Mouse (Mus musculus) gonadal fat pad, adult 2 months (tissue): ENCODE data around the gene Psma6. TPM values are rescaled to one million over a fixed set of nuclear protein-coding genes. Genes with fewer than 3 reads are reported as not detected.
A peak's percentile ranks its signal among the peaks of the same experiment; 100 is the strongest.

Experiments
- DNase-seq: peaks from one replicate; pipeline ENCODE4 v3.0.0-alpha.2; 2012; ENCODE audit warnings: low read depth
- polyA plus RNA-seq: library from polyadenylated mRNA; depleted of rRNA; stranded (reverse); fragments of >200 nt; gene quantifications from 2 replicates; pipeline ENCODE4 v1.2.3, GENCODE M21; 2012

The Psma6 gene
- polyA plus RNA-seq, 1 experiment, result 88.6 TPM

GRCm38 (mm10) chr12:55438611-55439137 is 54.7 kb downstream of the Psma6 start:
- no peak for DNase-seq

- DNase-seq, result no peak
These were observed 56.4 kb downstream of the Psma6 start for GRCm38 (mm10) chr12:55440416-55440815.

- no peak for DNase-seq
These were observed 58.2 kb downstream of the Psma6 start for GRCm38 (mm10) chr12:55442245-55442644.

GRCm38 (mm10) chr12:55442861-55443850 is 59.1 kb downstream of the Psma6 start:
- DNase-seq, result peak; percentile 78

GRCm38 (mm10) chr12:55444031-55444451 is 60.0 kb downstream of the Psma6 start:
- no peak for DNase-seq

GRCm38 (mm10) chr12:55445583-55445982 is 61.6 kb downstream of the Psma6 start:
- no peak for DNase-seq

GRCm38 (mm10) chr12:55446366-55446745 is 62.3 kb downstream of the Psma6 start:
- DNase-seq, result no peak

GRCm38 (mm10) chr12:55446746-55447395 is 62.8 kb downstream of the Psma6 start:
- DNase-seq, result peak; percentile 82

- no peak for DNase-seq
These were observed 63.4 kb downstream of the Psma6 start for GRCm38 (mm10) chr12:55447396-55447760.

- no peak for DNase-seq
These were observed 64.4 kb downstream of the Psma6 start for GRCm38 (mm10) chr12:55448457-55448856.

GRCm38 (mm10) chr12:55449048-55449447 is 65.0 kb downstream of the Psma6 start:
- DNase-seq, result no peak

- no peak for DNase-seq
These were observed 66.4 kb downstream of the Psma6 start for GRCm38 (mm10) chr12:55450421-55450820.

GRCm38 (mm10) chr12:55452839-55453238 is 68.8 kb downstream of the Psma6 start:
- DNase-seq, result no peak

GRCm38 (mm10) chr12:55453924-55454323 is 69.9 kb downstream of the Psma6 start:
- DNase-seq, result no peak

GRCm38 (mm10) chr12:55455206-55455605 is 71.2 kb downstream of the Psma6 start:
- no peak for DNase-seq

GRCm38 (mm10) chr12:55456136-55456535 is 72.1 kb downstream of the Psma6 start:
- no peak for DNase-seq

GRCm38 (mm10) chr12:55456893-55457292 is 72.9 kb downstream of the Psma6 start:
- DNase-seq, result no peak

GRCm38 (mm10) chr12:55459739-55460138 is 75.7 kb downstream of the Psma6 start:
- DNase-seq, result no peak

GRCm38 (mm10) chr12:55460900-55461299 is 76.9 kb downstream of the Psma6 start:
- no peak for DNase-seq

GRCm38 (mm10) chr12:55461767-55462166 is 77.7 kb downstream of the Psma6 start:
- DNase-seq, result no peak

GRCm38 (mm10) chr12:55462456-55462855 is 78.4 kb downstream of the Psma6 start:
- DNase-seq, result no peak

GRCm38 (mm10) chr12:55463087-55463486 is 79.1 kb downstream of the Psma6 start:
- no peak for DNase-seq
